Mouse (Mus musculus): ENCODE results near the gene Sf3b3.
A peak's percentile ranks its signal among the peaks of the same experiment; 100 is the strongest.
"Not testable (repeated sequence)": the region's sequence is repeated elsewhere in the genome, so short reads cannot be mapped to it uniquely, and the experiment has no call there.

Gene Sf3b3

GRCm38 (mm10) chr8:110846405-110847170 lies at the start of gene Sf3b3, which contains the start of gene Cog4:
Gene Sf3b3, minus strand, starts transcription at chr8:110846787.
Gene Cog4, plus strand, starts transcription at chr8:110846600.
- peak; percentile 95 for DNase-seq (ENCODE audit: low spot score)

- DNase-seq (ENCODE audit: low spot score): no peak
Observed at GRCm38 (mm10) chr8:110895812-110896211, 49.2 kb upstream of the Sf3b3 start.

GRCm38 (mm10) chr8:110895254-110895653 lies 48.7 kb upstream of the Sf3b3 start:
- DNase-seq (ENCODE audit: low spot score): no peak

GRCm38 (mm10) chr8:110894851-110895250 lies 48.3 kb upstream of the Sf3b3 start:
- DNase-seq (ENCODE audit: low spot score): no peak

GRCm38 (mm10) chr8:110892913-110893312 lies 46.3 kb upstream of the Sf3b3 start:
- no peak for DNase-seq (ENCODE audit: low spot score)

- DNase-seq (ENCODE audit: low spot score): no peak
Observed at GRCm38 (mm10) chr8:110892040-110892439, 45.5 kb upstream of the Sf3b3 start.

- no peak for DNase-seq (ENCODE audit: low spot score)
Observed at GRCm38 (mm10) chr8:110889904-110890470, 43.4 kb upstream of the Sf3b3 start.

GRCm38 (mm10) chr8:110888860-110889259 lies 42.3 kb upstream of the Sf3b3 start:
- no peak for DNase-seq (ENCODE audit: low spot score)

GRCm38 (mm10) chr8:110888441-110888840 lies 41.9 kb upstream of the Sf3b3 start:
- DNase-seq (ENCODE audit: low spot score): no peak

- no peak for DNase-seq (ENCODE audit: low spot score)
Observed at GRCm38 (mm10) chr8:110887551-110887950, 41.0 kb upstream of the Sf3b3 start.

GRCm38 (mm10) chr8:110886634-110887033 lies 40.0 kb upstream of the Sf3b3 start:
- DNase-seq (ENCODE audit: low spot score): no peak

- DNase-seq (ENCODE audit: low spot score): no peak
Observed at GRCm38 (mm10) chr8:110883824-110884223, 37.2 kb upstream of the Sf3b3 start.

- no peak for DNase-seq (ENCODE audit: low spot score)
Observed at GRCm38 (mm10) chr8:110881741-110882310, 35.2 kb upstream of the Sf3b3 start.

- DNase-seq (ENCODE audit: low spot score): no peak
Observed at GRCm38 (mm10) chr8:110877862-110878261, 31.3 kb upstream of the Sf3b3 start.

- DNase-seq (ENCODE audit: low spot score): no peak
Observed at GRCm38 (mm10) chr8:110870501-110870900, 23.9 kb upstream of the Sf3b3 start.

GRCm38 (mm10) chr8:110861347-110862025 lies 14.9 kb upstream of the Sf3b3 start:
- not testable (repeated sequence) for DNase-seq (ENCODE audit: low spot score)

- DNase-seq (ENCODE audit: low spot score): peak; percentile 79
Observed at GRCm38 (mm10) chr8:110859651-110860501, 13.3 kb upstream of the Sf3b3 start.

GRCm38 (mm10) chr8:110856760-110857461 lies 10.3 kb upstream of the Sf3b3 start:
- peak; percentile 42 for DNase-seq (ENCODE audit: low spot score)

- not testable (repeated sequence) for DNase-seq (ENCODE audit: low spot score)
Observed at GRCm38 (mm10) chr8:110856073-110856472, 9.5 kb upstream of the Sf3b3 start.

- DNase-seq (ENCODE audit: low spot score): no peak
Observed at GRCm38 (mm10) chr8:110851186-110851585, 4.6 kb upstream of the Sf3b3 start.
